Mouse (Mus musculus) left cerebral cortex, adult 2 months (tissue): Measurements from ENCODE around the gene Mt1. TPM values are rescaled to one million over a fixed set of nuclear protein-coding genes. Genes with fewer than 3 reads are reported as not detected.

Experiments
- DNase-seq, 2 experiments: peaks; one replicate each; pipeline ENCODE4 v3.0.0; 2021 to 2022; ENCODE audit warnings: low spot score in 2 of 2, mixed read lengths in 1 of 2; ENCODE audit errors: extremely low spot score in 1 of 2
- H3K27ac ChIP-seq: fragments of 200-600 bp; 2 replicates; pipeline ENCODE4 v1.8.1; 2022
- H3K4me3 ChIP-seq: fragments of 200-600 bp; 2 replicates; pipeline ENCODE4 v1.8.1; 2022
- CTCF ChIP-seq: fragments of 200-600 bp; IDR thresholded peaks from 2 replicates; pipeline ENCODE4 v1.8.1; 2022; ENCODE audit warnings: antibody characterized with exemption, mild to moderate bottlenecking, moderate library complexity
- intact Hi-C: fragments of 180-260 bp; cut with DNase I; formaldehyde crosslinking; loops from one replicate; pipeline ENCODE4 v1.15.1; 2025
- total RNA-seq, 2 experiments: library from RNA; stranded (reverse); gene quantifications; 2 replicates each; pipeline ENCODE4 v1.2.3; 2021

The Mt1 gene
- total RNA-seq, 2 experiments from 2014 or later, result 490 to 507 TPM

DNA sequence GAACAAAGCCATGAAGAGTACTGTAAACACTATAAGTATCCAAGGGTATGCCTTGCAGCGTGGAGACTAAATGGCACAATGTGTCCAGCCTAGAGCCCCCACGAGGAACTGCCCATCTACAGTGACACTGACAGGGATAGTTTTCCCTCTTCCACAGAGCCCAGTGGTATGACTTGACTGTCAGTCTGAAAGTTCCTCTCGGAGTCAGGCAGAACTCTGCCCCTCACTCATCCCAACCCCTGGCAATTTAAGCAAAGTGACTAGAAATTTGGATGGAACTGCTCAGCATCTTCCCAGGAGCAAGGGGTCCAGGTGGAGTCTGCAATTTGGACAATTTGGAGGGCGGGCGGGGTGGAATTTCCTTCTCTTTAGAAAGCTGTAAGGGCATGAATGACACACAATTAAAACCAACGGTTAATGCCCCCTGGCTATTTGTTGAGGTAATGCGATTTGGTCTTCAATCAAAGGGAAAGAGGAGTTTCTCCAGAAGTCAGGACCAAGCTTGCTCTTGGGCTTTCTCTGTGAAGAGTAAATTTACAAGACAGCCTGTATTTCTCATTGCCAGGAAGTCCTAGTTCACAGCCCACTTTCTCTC is 4.2 kb upstream of the Mt1 start:
- H3K4me3 ChIP-seq, result no peak overlapping the region
- intact Hi-C loops, result no loop called here
- no peak overlapping the region for H3K27ac ChIP-seq
- TF ChIP-seq CTCF, result peak; percentile 23
- DNase-seq, result no peak

DNA sequence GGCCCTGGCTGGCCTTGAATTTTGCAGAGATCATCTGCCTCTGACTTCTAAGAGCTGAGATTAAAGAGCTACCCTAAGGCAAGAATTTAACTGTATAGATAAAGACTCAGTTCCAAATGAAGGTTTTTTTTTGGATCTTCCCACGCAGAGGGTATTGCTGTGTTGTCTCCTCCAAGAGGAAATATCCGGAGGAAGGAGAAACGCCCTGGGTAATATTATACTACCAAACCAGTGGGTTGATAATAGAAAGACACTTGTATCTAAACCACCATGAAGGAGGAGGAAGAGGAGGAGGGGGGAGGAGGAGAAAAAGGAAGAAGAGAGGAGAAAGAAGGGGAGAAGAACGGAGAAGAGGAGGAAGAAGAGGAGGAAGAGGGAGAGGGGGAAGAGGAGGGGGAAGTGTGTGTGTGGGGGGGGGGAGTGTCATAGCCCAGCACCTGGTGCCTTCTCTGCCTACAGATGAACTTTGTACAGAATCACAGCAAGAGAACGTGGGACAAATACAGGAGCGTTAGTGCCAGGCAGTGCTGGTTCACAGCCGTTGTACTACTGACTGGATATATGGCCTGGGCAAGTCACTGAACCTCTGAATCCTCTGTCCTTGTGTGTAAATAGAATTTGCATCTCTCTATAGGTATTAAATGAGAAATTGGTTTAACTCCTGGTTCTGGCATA is 1.0 kb upstream of the Mt1 start:
- no peak for TF ChIP-seq CTCF
- intact Hi-C loops, result no loop called here
- H3K4me3 ChIP-seq, result no peak overlapping the region
- no peak overlapping the region for H3K27ac ChIP-seq
- no peak for DNase-seq

DNA sequence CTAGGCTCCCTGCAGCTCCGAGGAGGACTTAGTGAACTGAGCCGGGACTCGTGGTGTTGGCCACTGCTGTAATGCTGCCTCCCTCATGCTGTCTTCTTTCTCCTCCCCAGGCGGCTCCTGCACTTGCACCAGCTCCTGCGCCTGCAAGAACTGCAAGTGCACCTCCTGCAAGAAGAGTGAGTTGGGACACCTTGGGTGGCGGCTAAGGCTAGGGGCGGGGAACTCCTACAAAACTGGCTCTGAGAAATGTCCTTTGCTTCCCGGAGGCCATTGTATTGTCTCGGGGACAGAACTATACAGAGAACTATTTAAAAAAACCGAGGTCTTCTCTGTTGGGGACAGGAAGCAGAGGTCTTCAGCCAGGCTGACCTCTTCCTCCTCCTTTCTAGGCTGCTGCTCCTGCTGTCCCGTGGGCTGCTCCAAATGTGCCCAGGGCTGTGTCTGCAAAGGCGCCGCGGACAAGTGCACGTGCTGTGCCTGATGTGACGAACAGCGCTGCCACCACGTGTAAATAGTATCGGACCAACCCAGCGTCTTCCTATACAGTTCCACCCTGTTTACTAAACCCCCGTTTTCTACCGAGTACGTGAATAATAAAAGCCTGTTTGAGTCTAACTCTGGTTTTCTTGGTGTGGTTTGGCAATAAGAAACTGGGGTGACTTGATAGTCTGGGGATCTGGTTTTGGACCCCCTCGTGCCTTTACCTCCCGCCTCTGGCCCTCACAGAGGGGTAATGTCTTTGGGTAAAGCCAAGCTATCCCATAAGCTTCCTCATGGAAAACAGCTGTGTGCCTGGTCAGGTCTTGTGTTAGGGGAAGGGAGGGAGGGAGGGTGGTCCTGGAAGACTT is 1.1 kb downstream of the Mt1 start:
- Histone ChIP-seq H3K27ac (peak overlapping the region; percentile 95), H3K4me3 (peak overlapping the region; percentile 62)
- no peak for TF ChIP-seq CTCF
- intact Hi-C loops, result no loop called here
- no peak for DNase-seq

DNA sequence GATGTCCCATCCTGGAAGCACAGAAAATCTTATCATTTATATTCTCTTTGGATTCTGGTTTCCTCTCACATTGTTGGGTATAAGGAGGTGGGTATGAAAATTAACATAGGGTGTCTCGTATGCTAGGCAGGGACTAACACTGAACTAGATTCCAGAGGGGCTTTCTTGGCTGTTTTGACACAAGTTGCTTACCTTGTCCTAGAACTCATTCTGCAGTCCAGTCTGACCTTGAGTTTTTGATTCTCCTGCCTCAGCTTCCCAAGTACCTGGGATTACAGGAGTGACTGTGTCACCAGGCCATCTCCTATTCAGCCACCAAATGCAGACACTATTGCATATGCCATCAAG is 1.7 kb downstream of the Mt1 start:
- intact Hi-C loops, result no loop called here
- Histone ChIP-seq H3K27ac (no peak overlapping the region; the same call in 1 of the 2 replicates), H3K4me3 (peak overlapping the region; percentile 62)
- no peak for TF ChIP-seq CTCF
- no peak for DNase-seq

DNA sequence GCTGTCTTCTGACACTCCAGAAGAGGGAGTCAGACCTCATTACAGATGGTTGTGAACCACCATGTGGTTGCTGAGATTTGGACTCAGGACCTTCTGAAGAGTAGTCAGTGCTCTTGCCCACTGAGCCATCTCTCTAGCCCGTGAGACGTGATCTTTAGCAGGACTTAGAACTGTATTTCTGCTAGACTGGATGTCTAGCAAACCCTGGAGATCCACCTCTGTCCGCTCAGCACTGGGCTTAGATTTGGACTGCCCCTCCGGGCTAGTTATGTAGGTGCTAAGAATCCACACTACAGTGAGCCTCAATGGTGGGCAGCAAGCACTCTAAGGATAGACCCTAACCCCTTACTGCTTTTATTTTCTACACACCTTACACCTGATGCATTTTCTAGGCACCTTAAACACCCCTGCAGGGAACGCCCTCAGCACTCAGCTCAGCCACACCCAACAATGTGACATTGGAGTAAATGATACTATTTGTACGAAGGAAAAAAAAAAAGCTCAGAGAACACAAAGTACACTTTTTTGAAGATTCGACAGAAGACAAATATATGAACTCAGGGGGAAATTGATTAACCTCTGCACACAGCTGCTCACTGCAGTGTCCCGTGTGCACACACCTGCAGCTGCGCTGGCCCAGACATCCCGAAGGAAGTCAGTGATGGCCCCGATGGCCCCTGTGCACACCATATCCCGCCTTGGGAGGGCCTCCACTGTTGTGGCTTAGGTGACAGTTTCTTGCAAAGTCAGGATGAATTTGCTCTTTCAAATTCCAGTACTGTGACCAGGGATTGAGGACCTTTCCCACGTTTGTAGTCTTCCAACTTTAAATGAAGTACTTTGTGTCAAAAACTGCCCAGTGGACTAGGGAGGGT is 3.4 kb downstream of the Mt1 start:
- no peak for DNase-seq
- peak overlapping the region; percentile 23; the same call in 1 of the 2 replicates for H3K4me3 ChIP-seq
- TF ChIP-seq CTCF, result no peak
- H3K27ac ChIP-seq, result peak overlapping the region; percentile 11; the same call in 1 of the 2 replicates
- intact Hi-C loops, result loop anchor here (2.0 kb wide), 1 partner anchor 15 kb away; no protein-coding TSS in a partner anchor

DNA sequence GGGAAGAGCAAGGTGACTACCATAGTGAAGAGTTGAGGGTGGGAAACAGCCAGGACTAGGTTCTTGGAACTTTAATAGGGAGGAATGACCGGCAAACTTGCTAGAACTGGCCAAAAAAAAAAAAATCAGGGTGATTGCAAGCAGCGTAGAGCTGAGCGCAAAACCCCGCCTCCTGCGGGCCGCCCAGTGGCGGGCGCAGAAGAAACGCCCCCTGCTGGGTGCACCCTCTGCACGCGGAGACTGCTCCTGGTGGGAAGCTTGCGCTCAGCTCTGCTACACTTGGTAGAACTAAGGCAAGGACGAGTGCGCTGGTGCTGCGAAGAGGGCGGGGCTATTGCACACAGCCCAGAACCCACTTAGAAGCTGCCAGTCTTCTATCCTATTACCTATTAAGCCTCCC is 4.2 kb downstream of the Mt1 start:
- peak; percentile 66 to 80 for DNase-seq
- H3K4me3 ChIP-seq, result peak overlapping the region; percentile 23
- peak overlapping the region; percentile 47 for H3K27ac ChIP-seq
- intact Hi-C loops, result loop anchor here (2.0 kb wide), 1 partner anchor 16 kb away; no protein-coding TSS in a partner anchor
- peak; percentile 64 for TF ChIP-seq CTCF

DNA sequence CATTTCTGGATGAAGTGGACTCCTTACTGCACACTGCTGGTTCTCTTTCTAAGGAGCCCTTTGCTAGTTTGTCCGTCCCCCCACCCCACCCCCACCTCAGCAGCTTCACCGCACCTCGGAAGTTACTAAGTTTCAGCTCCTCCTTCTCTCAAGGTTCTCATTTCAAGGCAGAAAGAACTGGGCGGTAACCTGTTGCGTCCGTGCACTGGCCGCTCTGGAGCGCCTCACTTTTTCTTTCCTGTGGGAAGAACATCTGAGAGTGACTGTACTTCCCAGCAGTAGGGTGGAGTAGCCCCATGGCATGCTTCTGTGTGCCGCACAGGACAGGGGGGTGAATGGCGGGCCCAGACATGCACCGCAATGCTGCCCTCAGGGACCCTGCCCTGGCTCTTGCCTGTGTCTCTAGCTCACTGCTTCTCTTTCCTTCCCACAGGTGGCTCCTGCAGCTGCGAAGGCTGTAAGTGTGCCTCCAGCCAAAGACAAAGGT is 5.5 kb downstream of the Mt1 start:
- no peak overlapping the region for H3K27ac ChIP-seq
- H3K4me3 ChIP-seq, result no peak overlapping the region
- TF ChIP-seq CTCF, result no peak
- intact Hi-C loops, result no loop called here
- DNase-seq, result no peak

DNA sequence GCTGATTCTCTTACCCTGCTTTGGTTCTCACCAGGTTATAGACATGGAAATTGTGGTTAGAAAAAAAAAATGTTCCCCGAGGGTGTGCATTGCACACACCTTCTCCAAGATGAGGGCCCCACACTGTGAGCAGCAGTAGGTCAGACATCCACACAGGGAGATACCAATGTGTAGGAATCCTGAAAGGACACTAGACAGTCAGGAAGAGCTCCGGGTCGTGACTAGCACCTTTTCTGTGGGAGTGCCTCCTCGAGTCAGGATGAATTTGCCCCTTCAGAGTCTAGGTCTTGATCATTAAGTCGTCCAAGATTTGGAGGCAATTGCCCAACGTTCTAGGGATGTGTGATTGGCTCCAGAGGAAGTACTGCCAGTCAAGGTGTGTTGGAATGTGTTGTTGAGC is 6.9 kb downstream of the Mt1 start:
- no peak overlapping the region for H3K27ac ChIP-seq
- no peak overlapping the region for H3K4me3 ChIP-seq
- DNase-seq, result no peak
- TF ChIP-seq CTCF, result no peak
- intact Hi-C loops, result no loop called here

DNA sequence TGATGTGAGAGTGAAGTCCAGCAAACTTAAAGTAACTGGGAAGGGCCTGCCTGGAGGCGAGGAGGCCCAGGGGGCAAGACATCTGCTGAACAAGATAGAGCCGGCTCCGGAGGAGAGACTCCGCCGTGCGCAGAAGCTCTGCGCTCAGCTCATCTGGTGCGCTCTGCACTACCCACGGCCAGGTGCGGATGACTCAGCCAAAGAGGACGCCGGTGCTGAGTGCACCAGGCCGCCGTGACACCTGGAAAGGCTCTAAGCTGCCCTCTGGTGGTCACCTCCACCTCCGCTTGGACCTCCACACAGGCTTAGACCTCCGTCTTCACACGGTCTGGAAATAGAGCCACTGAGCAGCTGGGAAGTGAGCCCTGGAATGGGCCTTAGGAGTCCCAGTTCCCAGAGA is 7.7 kb downstream of the Mt1 start:
- intact Hi-C loops, result no loop called here
- peak; percentile 60 for TF ChIP-seq CTCF
- Histone ChIP-seq H3K4me3 (no peak overlapping the region), H3K27ac (no peak overlapping the region)
- peak; percentile 47 to 55 for DNase-seq

DNA sequence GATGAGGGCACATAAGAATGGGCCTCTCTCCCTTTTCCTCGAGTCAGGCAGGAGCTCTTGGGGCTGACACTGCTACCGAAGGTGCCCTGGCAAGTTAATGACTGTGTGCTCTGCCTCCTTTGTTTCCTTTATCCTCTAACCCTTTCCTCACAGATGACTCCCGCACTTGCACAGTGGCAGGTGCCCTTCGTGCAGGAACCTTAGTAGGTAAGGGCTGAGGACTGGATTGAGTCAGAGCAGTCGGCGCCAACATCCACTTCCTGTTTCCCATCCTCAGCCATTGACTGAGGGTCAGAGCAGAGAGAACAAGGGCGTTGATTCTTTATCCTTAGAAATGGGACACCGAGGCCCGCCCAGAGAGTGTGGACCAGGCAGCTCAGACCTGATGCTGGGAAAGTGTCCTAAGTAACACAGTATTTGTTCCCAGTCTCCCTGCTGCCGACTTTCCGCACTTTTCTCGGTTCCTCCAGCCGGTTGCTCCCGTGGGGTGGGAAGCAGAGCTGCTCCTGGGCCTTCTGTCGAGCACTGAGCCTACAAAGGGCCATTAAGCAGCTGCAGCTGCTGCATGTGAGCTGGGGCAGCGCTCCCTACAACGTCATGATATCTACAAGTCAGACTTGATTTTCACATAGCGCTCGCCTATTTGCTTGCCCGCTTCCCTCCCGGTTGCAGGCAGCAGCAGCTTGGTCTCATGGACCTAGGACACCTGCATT is 8.6 kb downstream of the Mt1 start:
- no peak for DNase-seq
- Histone ChIP-seq H3K27ac (no peak overlapping the region; the same call in 1 of the 2 replicates), H3K4me3 (no peak overlapping the region)
- intact Hi-C loops, result no loop called here
- no peak for TF ChIP-seq CTCF
